In the genomic region with DNA sequence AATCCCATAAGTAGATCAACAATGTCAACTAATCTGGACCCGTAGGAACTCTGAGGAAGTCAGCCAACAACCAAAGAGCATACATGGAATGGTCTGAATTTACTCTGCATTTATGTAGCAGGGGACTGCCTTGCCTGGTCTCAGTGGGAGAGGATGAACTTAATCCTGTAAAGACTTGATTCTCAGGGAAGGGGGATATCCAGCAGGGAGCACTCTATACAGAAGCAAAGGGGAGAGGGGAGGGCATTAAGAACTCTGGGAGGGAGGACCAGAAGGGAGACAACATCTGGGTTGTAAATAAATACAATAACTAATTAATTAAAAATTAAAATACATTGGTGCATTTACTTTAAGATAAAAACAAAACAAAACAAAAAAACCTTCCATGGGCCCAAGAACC, we compare ENCODE assay signal across 25 mouse cellular contexts.
"Had no signal": no experiment of that assay in that cellular context is flagged by ENCODE, and none has a peak within 500 bp of the region (broad histone marks: within the 10 kb centered on the region; RNA-seq: fewer than 3 reads in every experiment).

No protein-coding gene starts in this region.

- H3K27me3 ChIP-seq: heart, embryonic 12.5 days; hindbrain, embryonic 12.5 days; intestine, embryonic 15.5 days; limb, embryonic 12.5 days had no signal

- H3K9me3 ChIP-seq: heart, embryonic 10.5 days; heart, embryonic 12.5 days; hindbrain, embryonic 10.5 days; hindbrain, embryonic 12.5 days; intestine, embryonic 15.5 days; limb, embryonic 10.5 days; limb, embryonic 12.5 days had no signal

- H3K36me3 ChIP-seq: heart, embryonic 10.5 days; heart, embryonic 12.5 days; hindbrain, embryonic 10.5 days; hindbrain, embryonic 12.5 days; intestine, embryonic 15.5 days; limb, embryonic 10.5 days; limb, embryonic 12.5 days had no signal

- H3K4me1 ChIP-seq: heart, embryonic 10.5 days; heart, embryonic 12.5 days; hindbrain, embryonic 10.5 days; hindbrain, embryonic 12.5 days; intestine, embryonic 15.5 days; limb, embryonic 10.5 days; limb, embryonic 12.5 days had no signal

- ATAC-seq: hindbrain, embryonic 16.5 days; inflammation-experienced regulatory T-cells, adult 6 months; intestine, embryonic 15.5 days; intestine, postnatal 0 days had no signal

- H3K4me3 ChIP-seq: gastrocnemius, adult 2 months; heart, embryonic 10.5 days; heart, embryonic 12.5 days; hindbrain, embryonic 10.5 days; hindbrain, embryonic 12.5 days; intestine, embryonic 15.5 days; layer of hippocampus, adult 2 months; left cerebral cortex, adult 2 months; limb, embryonic 10.5 days; limb, embryonic 12.5 days had no signal

- H3K9ac ChIP-seq: heart, embryonic 12.5 days; hindbrain, embryonic 12.5 days; hindbrain, embryonic 14.5 days; intestine, embryonic 15.5 days; limb, embryonic 12.5 days had no signal

- H3K4me2 ChIP-seq: heart, embryonic 12.5 days; hindbrain, embryonic 12.5 days; hindbrain, embryonic 14.5 days; intestine, embryonic 15.5 days; limb, embryonic 12.5 days had no signal

- DNase-seq: gastrocnemius, adult 2 months; gastrocnemius, postnatal 10 days; gastrocnemius, postnatal 25 days; heart, adult 18-20 months; heart, postnatal 10 days; heart, postnatal 4 days; kidney, adult 18-20 months; kidney, adult 8-10 months; kidney, postnatal 10 days; kidney, postnatal 25 days; kidney, postnatal 4 days; liver had no signal

- H3K27ac ChIP-seq: gastrocnemius, adult 2 months; heart, embryonic 10.5 days; hindbrain, embryonic 10.5 days; hindbrain, embryonic 12.5 days; hindbrain, embryonic 14.5 days; intestine, embryonic 15.5 days; layer of hippocampus, adult 2 months; left cerebral cortex, adult 2 months; limb, embryonic 10.5 days; limb, embryonic 12.5 days had no signal
